Mouse (Mus musculus) brain, embryonic 18.5 days (tissue): ENCODE measurements around the gene Tsfm.

Experiments
- DNase-seq: peaks from one replicate; pipeline ENCODE4 v3.0.0-alpha.2; 2012; ENCODE audit warnings: low read depth, low spot score

Tsfm gene

DNA sequence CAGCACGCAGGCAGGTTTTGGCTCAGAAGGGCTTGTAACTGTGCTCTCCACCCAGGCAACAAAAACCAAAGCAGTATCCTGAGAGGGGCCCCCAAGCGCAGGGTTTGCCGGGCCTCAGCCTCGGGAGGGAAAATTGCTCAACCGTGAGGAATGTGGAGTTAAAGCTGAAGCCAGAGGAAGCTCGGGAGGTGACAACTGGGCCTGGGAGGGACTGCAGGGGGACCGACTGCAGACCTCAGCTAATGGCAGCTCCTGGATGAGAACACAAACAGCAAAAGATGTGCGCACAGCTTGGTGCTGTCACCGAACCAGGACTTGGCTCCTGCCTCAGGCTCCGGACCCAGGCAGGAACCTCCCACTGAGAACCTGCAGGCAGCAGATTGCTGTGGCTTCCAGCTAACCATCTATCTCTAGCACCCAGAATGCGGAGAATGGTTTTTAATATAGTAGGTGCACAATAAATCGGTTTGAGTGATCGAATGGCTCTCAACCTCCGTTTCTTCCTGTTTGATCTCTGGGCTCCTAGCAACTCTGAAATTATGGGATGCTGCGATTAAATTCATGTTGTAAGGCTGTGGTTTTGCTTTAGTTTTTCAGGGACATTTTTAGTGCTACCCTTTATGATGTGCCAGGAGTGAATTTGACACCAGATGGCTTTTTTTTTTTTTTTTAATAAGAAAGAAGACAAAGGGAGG is 68.2 kb downstream of the Tsfm start:
- DNase-seq, result no peak

- no peak for DNase-seq
Observed at GRCm38 (mm10) chr10:126961757-126962156, 68.9 kb downstream of the Tsfm start.
